In the genomic region with DNA sequence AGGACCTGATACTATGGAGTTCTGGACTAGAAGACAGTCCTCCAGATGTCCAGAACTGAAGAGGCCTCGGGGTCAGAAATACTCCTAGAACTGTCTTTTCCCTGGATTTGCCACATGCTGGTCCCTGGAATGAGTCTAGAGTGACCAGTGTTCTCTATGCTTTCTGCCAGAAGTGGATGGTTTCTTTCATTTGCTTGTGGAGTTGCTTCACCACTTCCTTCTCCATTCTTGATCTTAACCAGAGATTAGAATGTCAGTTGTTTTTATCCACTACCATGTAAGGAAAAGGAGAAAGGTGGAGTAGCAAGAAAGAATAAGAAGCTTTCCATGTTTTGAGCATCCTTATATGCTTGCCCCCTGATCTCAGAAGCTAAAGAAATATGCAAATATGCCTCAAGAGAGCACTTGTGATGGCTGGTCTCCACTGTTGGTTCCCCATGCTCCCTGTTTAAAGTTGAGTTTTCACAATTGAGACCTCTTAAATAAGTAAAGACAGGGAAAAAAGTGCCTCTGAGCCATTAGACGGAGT, we compare ENCODE assay signal across 20 mouse cellular contexts. TPM values are rescaled to one million over a fixed set of nuclear protein-coding genes. Genes with fewer than 3 reads are reported as not detected.
"Had no signal": no experiment of that assay in that cellular context is flagged by ENCODE, and none has a peak within 500 bp of the region (broad histone marks: within the 10 kb centered on the region; RNA-seq: fewer than 3 reads in every experiment).

No protein-coding gene starts in this region.

- H3K4me1 ChIP-seq: midbrain, embryonic 10.5 days; midbrain, embryonic 12.5 days; neural tube, embryonic 12.5 days had no signal

- H3K27me3 ChIP-seq: midbrain, embryonic 12.5 days; neural tube, embryonic 12.5 days had no signal

- DNase-seq: lung, adult 18-20 months; lung, embryonic 14.5 days; lung, postnatal 14 days; lung, postnatal 36 days; midbrain, embryonic 14.5 days; retina, postnatal 1 day; right cerebral cortex, adult 18-20 months; right cerebral cortex, postnatal 25 days; right cerebral cortex, postnatal 4 days; spleen, adult 18-20 months; thymus, adult 18-20 months; thymus, postnatal 14 days; thymus, postnatal 36 days had no signal

- H3K4me3 ChIP-seq: midbrain, embryonic 10.5 days; midbrain, embryonic 12.5 days; neural tube, embryonic 12.5 days had no signal

- H3K27ac ChIP-seq: liver, embryonic 14.5 days; midbrain, embryonic 10.5 days; midbrain, embryonic 12.5 days; neural tube, embryonic 12.5 days had no signal

RNA-seq across cellular contexts. Expression of gene Tfcp2l1, which starts 47.5 kb away (rescaled TPM):
- total RNA-seq: megakaryocyte-erythroid progenitor cell, adult 5-6 weeks; monocyte, adult 5-6 weeks; neutrophil, adult 5-6 weeks had no signal
